Mouse (Mus musculus) embryo, embryonic 9.5 days (tissue): Measurements from ENCODE around the gene Shroom3.

Experiments used
- DNase-seq: peaks from one replicate; pipeline ENCODE4 v3.0.0-alpha.2; 2017; ENCODE audit errors: extremely low spot score

Shroom3 gene

DNA sequence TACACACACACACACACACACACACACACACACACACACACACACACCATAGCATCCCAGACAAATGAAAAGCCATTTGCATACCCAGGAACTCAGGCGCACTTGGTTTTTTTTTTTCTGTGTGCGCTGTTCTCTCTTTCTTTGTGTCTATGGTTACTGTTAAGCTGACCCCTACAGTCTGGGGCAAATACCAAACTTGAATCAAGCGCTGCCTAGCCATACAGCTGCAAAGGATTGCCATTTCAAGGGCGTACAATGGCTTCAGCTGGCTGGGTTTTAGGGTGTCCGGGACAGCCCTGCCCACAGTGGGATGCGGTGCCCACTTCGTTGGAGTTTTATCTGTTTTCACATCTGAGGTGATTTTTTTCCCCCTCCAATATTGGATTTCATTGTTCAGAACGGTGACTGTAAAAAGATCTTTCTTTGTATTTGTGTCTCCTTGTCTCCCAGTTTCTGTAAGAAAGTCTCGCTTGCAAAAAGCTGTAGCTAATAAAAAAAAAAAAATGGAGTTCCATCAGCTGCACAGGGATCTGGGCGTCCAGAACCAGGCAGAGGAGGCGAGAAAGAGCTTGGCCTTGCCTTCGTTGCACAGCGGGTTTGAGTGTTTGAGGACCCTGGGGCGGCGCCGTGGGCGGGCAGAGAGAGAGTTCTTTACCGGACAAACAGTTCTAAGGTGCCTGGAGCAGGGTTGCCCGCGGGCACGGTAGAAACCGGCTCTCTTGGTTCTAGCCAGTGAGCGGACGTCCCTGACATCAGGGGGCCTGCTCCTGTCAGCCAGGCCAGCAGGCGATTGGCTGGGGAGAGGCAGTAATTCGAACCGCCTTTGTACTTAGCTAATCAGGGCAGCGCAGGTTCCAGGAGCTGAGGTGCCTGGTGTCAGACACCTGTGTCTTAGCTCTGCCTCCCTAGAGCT, 125.5 kb downstream of the Shroom3 start:
- peak; percentile 76 for DNase-seq

DNA sequence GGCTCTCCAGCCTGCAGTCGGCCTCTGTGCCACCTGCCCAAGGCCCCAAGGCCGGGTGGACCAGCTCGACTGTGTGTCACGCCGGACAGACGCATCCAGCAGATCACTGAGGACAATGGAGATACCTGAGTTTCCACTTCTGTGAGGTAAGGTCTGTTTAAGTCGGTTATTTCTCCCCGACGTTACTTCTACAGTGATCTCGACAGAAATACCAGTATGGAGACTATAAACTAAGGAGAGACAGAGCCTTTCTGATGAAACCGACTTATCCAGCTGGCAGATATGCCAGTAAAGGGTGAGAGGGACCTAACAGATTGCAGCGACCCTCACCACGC, 126.1 kb downstream of the Shroom3 start:
- DNase-seq = no peak

DNA sequence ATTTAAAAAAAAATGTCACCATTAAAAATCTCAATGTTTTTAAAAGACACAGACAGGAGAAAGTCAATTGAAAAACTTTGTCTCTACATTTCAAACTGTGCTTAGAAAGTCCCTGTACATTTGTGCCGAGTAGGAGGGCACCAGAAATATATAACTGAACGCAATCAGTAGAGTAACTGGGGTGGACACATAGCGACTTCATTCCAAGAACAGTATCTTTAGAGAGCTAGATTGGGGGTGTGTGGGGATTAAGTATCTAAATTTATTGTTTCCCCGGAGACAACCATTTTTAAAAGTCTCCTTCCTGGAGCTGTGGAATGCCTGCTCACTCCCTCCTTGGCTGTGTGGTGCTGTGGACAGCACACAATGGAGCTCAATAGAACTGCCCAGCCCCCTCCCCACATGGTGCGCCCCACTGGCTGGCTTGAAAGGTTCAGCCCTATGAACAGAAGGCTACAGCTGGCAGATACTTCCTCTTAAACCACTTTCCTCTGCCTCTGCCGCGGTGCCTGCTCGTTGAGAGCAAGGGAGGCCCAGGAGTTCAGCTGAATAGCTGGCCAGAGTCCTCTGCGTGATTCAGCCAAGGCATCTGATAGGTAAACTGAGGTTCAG, 127.8 kb downstream of the Shroom3 start:
- peak; percentile 75 for DNase-seq

DNA sequence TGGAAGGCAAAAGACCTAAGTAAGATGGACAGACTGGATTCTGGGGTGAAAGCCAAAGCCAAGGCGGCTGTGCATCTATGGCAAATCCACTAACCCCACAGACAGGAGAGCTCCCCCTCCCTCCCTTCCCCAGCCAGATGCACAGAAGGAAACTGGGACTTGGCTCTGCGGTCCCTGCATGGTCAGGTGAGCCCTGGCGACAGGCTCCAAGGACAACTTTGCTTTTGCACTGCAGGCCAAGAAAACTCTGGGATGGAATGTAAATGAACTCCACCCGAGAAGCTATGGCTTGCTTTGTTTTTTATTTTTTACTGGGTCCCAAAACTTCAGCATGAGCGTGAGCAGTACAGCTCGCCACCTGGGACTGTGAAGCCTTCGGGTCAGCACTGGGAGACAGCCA, 128.5 kb downstream of the Shroom3 start:
- peak; percentile 37 for DNase-seq

DNA sequence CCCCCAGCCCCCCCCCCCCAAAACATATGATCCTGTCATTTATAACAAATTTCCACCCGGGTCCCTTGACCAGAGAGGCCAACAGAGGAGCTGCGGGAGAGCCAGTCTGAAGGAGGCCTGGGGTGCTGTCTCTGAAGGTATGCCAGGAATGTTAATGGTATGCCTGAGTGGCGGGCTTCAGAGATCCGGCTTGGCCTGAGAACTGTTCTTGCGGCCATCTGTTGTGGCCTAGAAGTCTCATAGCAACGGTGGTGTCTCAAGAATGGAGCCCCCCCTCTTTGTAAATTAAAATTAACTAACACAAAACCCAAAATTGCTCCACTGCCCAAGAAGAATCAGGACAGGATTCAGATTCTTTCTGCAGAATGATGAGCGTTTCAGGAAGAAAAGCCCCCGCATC, 129.7 kb downstream of the Shroom3 start:
- DNase-seq = peak; percentile 73

DNA sequence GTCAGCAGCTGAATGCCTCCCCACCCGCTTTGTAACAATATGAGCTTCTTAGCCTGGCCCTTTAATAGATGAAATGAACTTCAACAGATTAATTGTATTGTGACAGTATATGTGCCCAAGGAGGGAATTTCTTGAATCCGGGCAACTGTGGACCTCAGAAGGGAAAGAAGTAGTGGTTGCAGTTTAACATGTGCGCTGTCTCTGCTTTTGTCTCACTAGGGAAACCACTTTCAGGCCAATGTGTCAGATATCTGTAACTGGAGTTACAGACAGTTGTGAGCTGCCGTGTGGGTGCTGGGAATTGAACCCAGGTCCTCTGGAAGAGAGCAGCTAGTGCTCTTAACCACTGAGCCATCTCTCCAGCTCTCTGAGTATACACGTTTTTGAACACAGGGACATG, 130.3 kb downstream of the Shroom3 start:
- no peak for DNase-seq

DNA sequence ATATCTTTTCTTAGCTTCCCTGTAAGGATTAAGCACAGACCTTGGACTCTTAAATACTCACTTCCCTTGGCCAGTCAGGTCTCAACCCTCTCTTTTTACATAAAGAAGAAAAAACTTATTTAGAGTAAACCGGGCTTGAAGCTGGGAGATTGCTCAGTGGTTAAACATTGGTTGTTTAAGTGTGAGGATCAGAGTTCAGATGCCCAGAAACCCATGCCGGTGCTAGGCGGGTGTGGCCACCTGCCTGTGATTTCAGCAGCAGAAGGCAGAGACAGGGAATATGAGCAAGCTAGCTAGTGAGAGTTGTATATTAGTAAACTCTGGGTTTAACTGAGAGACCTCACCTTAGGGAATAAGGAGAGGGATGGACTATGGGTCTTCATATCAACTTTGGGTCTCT, 131.4 kb downstream of the Shroom3 start:
- no peak for DNase-seq

DNA sequence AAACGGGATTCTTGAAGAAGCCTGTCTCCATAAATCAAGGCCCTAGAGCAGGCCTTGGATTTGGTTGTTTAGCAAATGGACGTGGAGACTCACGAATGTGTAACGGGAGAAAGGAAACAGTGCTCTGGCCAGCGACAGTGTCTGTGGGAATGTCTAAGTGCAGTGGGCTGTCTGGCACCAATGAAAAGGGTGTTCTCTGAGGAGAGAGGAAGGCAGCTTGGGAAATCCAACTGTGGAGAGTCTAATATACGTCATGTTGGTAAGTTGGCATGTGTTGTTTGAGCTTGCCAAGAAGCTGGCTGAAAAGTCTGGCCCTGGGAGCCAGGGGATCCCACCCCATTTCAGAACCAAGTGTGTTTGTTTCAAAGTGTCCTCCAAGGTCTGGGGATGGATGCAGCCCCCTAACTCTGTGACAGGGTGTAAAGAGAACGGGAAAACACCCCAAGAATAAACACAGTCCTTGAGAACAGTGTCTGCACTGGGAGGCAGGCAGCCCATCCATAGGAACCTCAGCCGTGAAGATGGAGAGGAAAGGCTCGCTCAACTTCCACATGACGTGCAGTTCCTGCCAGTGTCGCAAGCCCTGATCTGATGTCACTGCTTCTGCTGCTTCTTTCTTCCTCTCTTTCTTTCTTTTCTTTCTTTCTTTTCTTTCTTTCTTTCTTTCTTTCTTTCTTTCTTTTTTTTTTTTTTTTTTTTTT, 134.0 kb downstream of the Shroom3 start:
- no peak for DNase-seq

DNA sequence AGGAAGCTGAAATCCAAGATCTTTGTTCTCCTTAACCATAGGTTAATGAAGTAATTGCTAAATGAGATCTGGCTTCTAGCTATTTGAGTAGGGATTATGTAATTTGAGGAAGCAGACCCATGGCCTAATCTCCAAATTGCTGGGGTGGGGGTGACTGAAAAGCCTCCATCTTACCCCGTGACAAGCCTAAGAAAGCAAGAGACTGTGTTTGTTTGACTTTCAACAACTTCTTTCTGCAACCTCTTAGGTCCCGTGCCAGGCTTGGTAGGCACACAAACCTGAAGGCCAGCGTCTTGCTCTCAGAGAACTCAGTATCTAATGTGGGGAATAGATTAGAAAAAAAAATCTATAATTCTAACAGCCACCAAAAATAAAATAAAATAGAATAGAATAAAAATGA, 138.1 kb downstream of the Shroom3 start:
- DNase-seq = no peak

DNA sequence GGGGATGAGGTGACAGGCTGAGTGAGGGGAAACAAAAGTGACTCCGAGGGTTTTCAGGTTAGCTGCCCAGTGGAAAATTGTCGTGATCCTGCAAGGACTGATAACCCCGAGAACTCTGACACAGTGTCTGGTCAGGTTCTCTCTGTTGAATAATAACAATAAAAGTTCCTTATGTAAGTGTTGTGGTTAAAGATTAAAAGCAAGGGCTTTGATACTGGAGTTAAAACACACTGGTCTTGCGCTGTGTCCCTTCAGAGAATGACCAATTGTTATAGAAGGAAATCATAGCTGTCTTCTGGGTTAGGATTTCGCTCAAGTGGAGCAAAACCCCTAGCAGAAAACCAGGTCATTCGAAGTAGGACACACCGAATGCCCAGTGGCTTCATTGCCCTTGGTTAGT, 140.3 kb downstream of the Shroom3 start:
- DNase-seq = no peak

DNA sequence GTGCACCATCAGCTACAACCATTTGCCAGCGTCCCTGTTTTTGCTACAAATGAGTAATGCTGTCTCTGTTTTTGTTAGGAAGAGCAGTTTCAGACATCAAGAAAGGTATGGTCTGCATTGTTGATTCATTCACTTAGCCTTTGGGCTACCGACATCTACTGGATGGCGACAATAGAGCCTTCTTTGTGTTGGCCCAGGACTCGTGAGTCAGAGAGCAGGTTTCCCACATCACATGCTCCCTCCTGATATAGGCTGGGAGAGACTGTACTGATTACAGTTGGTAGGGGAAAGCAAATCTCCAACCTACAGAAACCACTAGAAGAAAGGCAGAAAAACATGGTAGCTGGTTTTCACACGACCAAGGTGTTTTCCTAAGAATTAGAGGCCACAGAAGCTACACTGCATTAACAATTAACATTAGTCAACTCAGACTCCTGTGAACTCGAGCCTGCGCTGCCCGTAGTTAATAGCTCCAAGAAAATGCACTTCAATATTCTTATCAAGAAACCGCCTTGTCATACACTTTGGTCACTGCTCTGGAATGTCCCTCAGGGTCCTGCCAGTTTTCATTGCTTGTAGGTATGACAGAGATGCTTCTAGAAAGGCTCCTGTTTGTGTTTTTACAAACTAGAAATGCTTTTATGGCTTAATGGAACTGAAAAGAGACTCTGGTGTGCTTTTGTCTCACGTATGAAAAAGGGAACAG, 141.2 kb downstream of the Shroom3 start:
- no peak for DNase-seq

DNA sequence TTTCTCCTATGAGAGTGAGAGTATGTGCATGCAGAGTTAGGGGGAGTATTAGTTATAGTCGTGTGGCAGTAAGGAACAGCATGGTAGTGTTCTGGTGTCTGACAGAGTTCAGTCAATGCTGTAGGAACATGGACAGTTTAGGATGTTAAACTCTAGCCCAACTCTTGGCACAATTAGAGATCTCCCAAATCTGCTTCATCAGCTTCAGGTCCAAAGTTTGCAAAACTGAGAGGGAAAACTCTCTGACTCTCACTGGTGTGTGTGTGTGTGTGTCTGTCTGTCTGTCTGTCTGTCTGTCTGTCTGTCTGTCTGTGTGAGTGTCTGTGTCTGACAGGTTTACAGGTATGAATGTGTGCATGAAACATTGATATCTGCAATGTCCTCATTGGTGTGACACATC, 147.2 kb downstream of the Shroom3 start:
- no peak for DNase-seq

DNA sequence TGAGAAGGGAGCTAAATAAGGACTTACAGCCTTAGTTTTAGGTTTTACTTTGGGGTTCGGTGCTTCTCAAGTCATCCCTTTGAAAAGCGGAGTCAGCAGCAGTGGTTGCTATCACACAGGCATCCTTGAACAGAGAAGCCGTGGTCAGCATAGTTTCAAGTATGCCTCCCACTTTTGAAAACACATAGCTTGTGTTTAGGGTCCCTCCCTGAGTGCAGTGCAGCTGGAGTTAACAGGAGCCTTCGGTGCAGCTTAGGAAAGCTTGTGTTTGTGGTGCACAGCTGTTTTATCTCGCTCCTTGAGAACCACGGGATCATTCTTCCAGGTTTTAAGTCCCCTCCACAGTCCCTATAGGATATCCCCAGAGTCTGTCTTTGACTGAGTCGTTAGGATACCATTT, 151.3 kb downstream of the Shroom3 start:
- no peak for DNase-seq

DNA sequence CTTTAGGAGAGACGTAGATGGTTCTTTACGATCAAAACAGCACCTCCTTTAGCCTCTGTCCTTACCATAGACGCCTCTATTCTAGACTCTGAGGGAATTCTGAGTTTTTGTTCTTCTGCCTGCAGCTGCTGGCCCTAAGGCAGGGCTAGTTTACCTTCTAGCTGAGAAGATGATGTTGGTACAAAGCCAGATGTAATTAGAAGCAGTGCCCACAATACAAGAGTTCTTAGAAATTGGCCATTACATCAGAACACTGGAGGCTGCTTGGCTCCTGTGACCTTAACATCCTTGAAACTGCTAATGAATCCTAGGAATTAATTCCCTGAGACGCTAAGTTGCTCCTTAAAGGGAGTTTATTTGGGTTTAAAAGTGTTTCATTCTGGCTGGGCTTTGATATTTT, 154.1 kb downstream of the Shroom3 start:
- DNase-seq = no peak

DNA sequence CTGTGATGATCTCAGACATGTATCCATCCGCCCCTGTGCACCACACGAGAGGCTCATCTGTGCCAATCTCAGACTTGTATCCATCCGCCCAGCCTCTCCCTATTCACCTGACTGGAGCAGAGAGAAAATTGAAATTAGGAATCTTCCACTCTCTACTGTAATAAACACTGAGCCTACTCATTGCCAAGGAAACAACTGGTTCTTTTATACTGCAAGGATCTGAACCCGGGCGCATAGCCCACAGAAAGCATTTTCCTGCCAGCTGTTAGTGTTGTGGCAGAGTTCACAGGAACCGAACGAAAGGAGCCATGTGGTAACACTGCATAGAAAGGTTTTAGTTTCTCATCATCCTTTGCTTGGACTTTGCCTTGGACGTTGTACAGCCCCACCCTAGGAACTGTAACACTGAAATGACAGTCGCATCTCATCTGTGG, 155.1 kb downstream of the Shroom3 start:
- no peak for DNase-seq

DNA sequence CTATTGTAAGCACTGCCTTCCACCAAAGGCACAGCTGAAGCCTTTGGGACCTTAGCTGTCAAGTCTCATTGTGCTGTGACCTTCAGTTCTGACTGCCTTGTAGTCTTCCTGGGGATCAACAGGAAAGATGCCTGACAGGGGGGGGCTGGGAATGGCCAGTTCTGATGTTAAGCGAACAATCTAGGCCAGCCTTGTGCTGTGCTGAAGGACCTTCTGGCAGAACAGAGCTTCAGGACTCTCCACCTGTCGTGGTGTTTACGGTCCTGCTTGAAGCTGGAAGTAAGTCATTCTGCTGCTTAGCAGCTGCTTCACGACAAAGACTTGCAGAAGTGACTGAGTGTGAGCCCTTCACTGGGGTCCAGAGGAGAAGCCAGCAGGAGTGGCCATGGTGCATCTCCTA, 156.1 kb downstream of the Shroom3 start:
- no peak for DNase-seq

DNA sequence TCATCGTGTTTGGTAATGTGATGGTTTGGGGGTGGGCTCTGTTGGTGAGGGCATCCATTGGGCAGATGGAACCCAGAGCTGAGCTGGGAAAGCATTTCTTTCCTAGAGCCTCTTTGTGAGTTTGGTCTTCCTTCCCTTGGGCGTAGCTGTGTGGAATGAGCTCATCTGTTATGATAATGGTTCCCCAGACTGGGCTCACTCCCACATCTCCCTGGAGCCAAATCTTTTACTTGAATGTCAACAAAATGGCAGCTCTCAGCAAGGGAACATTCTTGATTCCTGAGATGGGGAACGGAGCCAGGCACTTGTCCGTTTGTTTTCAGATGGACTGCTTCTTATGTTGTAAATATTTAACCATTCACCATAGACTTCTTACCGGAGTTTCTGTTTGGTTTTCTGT, 158.2 kb downstream of the Shroom3 start:
- no peak for DNase-seq

DNA sequence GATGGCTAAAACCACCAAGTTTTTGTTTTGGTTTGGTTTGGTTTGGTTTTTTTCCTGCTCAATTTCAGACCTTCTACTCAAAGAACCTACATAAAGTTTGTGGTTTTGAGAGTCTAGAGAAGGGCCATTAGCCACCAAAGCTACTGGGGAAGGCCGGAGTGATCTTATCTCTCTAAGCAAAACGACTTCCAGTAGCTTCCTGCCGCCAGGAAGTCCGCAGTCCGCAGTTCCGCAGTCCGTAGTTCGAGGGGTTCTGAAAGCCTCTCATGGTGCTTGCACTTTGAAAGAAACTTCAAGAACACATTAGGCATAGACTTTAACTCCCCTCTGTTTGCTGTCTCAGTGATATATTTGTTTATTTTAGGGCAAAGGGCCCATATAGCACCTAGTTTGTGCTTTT, 159.2 kb downstream of the Shroom3 start:
- DNase-seq = no peak

DNA sequence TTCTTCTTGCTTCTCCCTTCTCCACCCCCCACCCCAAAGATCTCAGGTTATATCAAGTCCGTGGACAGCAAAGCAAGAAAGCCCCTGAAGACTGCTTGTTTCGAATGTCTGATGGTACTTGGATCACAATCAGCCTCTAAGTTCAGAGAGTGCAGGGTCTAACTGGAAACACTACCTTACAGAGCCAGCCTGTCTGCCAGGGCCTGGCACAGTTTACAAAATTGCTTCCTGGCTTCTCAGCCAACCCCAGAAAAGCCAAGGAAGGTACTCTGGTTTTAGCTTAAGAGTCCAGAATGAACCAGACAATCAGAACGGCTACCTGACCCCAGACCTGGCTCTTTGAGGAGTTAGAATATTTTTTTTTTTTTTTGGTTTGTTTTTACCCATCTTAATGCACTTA, 159.6 kb downstream of the Shroom3 start:
- DNase-seq = no peak

DNA sequence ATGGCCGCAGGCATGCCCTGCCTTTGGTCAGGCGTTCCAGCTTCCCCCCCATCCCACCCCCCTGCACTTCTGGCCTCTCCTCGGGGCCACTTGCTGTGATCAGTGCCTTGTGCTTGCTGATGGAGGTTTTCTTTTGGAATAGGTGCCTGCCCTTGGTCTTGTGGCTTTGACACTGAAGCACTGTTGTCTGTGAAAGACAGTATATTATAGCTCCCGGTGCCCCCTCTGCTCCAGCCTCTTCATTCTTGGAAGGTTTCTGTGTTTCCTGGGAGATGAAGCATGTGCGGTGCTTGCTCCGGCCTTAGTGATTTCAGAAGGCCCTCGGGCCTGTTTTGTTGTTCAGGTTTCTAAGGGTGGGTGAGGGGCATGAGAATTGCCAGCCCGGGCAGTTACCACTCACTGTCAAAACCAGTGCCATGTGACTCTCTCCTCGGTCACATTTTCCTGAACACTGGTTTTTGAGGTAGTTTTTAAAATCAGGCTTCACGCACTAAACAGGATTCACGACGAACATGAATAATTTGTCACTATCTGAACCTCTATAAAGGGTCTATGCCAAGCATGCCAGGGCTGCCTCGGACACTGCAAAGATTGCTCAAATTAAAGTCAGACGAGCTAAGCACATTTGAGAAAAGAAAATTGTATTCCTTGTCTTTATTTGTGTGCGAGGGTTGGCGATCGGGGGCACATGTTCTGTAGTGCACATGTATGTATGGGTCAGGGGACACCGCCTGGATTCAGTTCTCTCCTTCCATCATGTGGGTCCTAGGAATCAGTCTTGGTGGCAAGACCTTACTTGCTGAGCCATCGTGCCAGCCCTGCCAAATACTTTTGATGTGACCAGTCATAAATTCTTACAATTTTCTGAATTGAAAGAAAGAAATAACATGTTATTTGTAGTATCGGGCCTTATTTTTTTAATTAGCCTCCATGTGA, 160.9 kb downstream of the Shroom3 start:
- DNase-seq = peak; percentile 63

DNA sequence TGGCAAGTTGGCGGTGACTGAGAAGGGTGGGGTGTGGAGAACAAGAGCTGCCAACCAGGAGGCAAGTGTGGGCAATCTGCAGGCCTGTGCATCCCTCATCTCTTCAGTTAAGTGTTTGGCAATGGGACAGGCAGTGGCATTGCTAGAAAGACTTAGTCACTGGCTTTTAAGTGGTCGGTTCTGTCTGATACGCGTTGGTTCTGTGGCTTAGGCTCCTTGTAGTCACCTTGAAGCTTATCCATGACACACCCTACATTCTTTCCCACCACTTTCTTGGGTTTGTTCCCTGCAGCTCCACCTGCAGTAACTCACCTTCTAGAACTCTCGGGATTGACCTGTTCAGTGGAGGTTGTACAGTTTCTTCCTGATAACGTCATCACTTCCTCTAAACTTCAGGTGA, 166.5 kb downstream of the Shroom3 start:
- DNase-seq = no peak
